Mouse (Mus musculus): ENCODE data around the gene Abca17.

The Abca17 gene

DNA sequence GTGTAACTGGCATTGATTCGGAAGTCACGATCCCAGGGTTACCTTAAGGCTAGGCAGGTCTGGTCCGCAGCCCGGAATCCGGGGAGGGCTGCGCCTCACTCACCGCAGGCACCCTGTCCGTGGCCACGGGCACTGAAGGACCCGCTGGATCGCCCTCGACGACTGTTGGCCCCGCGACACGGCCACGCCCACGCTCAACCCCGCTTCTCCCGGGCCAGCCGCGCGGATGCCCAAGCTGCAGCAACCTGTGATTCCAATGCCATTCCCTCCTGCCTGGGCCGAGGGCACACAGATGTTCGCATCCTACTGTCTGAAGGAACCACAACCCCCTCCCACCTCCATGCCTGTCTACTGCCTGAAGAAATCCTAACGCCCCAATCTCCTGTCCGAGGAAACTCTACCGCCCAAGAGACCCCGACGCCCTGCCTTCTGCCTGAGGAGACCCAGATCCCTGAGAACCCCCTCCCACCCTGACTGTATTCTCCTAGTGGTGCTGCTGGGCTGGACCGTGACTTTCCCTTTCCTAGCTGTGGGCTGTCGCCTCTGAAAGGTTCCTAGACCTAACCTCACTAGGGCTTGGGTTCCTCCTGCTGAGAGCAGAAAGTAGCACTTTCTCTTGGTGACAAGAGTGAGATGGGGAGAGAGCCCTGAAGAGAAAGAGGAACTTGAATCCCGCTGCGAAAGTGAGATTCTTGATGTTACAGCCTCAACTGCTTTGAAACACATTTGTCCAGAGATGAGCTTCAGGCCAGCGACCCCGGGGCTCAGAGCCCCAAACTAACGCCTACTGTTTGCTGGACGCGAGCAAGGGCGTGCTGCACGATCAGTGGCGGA lies at the start of gene Abca17:
Gene Abca17 (minus strand): TSS at position 143 of the 834 bp plus-strand sequence.
- DNase-seq (ENCODE audit: low spot score): peak; percentile 57

DNA sequence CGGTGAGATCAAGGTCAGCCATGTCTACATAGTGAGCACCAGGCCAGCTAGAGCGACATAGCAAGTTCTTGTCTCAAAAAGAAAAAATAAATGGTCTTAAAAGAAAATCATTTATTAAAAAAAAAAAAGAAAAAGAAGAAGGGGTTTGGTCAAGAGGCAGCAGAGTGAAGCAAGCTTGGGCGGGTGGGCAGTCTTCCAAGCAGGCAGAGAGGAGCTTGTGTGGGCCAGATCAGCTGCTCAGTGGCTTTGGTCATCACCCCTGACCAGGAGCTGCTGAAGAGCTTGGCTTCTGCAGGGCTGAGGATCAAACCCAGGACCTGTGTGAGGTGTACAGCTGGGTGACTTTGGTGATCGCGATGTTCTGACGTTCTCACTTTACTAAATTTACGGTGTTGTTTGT lies 43.6 kb upstream of the Abca17 start:
- no peak for DNase-seq (ENCODE audit: low spot score)

DNA sequence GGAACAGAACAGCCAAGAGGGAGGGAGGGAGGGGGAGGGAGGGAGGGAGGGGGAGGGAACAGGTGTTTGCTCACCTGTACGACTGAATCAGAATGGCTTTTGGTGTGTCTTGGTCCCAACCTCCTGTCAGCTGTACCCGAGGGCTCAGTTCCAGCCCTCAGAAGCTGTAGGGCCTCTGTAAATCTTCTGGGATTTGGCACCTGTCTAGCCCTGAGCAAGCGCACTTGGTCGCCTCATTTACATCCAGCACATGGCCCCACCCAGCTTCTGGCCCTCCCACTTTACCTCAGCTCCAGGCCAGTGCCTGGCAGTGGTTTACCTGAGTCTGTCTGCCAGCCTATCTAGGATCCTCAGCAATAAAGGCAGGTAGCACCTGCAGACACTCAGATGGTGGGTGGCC lies 42.7 kb upstream of the Abca17 start:
- DNase-seq (ENCODE audit: low spot score): no peak

DNA sequence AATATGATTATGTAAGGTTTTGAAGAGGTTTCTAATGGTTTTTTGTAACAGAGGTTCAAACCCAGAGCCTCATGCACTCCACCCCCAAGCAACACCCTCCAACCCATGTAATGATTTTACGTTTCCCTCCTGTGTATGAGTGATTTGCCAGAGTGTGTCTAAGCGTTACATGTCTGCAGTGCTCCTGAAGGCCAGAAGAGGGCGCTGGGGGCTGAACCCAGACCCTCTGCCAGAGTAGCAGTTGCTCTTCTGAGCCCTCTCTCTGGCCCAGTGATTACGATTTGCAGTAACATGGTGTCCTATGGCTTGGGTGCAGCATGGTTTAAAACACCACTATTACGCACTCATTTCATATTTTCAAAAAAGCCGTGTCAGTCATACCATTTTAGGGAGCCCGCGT lies 40.3 kb upstream of the Abca17 start:
- DNase-seq (ENCODE audit: low spot score): peak; percentile 58

DNA sequence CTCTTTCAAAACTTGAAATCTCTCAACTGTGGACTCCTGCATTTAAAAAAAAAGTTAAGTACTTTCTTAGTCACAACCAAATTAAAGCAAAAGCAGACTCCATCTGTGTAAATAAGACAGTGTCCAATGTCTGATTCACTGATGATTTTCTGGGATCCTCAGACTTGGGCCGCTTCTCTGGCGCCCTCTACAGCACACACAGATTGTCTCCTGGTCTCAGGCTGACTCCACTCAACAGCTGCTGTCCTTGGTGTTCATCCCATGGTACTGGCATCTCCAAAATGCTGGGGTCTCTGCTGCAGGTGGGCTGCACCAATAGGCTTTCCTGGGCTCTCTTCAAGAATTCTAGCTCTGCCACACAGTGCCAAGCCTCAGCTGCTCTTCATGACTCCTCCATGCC lies 39.0 kb upstream of the Abca17 start:
- peak; percentile 77 for DNase-seq (ENCODE audit: low spot score)

DNA sequence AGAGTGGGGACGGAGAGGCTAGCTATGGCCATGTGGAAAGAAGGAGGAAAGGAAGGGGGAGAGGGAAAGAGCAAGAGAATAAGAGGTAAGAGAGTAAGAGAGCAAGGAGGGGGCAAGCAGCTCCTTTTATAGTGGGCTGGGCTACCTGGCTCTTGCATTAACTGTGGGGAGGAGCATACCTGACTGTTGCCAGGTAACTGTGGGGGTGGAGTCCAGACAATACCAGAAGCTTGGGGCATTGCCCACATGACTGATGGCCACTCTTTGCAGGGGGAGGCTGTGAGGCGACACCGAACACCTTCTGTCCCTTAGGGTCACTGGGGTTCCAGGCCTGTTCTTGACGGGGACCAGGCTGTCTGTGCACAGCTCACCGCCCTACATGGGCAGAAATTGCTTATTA lies 37.8 kb upstream of the Abca17 start:
- DNase-seq (ENCODE audit: low spot score): no peak

DNA sequence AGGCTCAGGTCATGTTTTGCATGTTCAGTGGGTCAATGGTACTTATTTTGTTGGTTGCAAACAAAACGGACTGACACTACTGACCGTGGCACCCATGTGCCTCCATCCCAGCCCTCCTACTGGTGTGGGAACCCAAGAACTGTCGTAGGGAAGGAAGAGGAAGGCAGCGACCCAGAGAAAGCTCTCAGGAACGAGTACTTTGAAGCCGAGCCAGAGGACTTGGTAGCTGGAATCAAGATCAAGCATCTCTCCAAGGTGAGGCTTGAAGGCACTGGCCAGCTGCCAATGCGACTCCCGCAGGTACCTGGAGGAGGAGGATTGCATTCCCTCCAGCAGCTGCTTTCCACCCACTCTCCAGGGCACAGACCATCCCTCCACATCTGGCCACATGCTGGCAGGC lies 32.9 kb upstream of the Abca17 start:
- no peak for DNase-seq (ENCODE audit: low spot score)

DNA sequence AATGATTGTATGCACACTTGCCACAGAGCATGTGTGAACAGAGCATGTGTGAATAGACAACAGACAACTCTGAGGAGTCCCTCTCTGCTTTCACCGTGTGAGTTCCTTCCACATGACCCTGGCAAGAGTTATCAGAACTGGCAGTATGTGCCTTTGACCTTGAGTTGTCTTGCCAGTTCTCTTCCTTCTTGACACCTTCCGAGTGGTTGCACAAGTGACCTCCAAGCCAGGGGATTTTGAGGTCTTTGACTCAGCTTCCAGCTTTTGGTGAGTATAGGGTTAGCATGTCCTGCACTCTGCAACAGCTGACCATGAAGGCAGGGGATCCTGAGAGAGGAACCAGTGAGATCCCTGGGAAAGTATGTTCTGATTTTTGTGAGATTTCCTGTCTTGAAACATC lies 27.6 kb upstream of the Abca17 start:
- no peak for DNase-seq (ENCODE audit: low spot score)

DNA sequence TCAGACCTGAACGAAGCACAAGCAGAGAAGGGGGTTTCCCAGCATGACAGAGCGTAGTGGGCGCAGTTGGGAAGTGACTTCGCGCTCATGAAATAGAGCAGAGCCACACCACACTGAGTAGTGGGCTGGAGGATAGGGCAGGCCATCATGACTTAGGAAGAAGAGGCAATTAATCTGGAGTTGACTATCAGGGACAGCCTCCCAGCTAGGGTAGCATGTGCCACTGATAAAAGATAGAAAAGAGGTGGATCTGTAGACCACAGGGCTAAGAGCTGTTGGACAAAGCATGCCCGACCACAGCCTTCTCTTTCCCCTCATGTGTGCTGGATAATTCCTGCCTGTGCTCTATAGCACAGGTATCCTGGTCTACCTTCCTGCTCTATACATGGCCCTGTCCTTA lies 25.0 kb upstream of the Abca17 start:
- DNase-seq (ENCODE audit: low spot score): no peak

DNA sequence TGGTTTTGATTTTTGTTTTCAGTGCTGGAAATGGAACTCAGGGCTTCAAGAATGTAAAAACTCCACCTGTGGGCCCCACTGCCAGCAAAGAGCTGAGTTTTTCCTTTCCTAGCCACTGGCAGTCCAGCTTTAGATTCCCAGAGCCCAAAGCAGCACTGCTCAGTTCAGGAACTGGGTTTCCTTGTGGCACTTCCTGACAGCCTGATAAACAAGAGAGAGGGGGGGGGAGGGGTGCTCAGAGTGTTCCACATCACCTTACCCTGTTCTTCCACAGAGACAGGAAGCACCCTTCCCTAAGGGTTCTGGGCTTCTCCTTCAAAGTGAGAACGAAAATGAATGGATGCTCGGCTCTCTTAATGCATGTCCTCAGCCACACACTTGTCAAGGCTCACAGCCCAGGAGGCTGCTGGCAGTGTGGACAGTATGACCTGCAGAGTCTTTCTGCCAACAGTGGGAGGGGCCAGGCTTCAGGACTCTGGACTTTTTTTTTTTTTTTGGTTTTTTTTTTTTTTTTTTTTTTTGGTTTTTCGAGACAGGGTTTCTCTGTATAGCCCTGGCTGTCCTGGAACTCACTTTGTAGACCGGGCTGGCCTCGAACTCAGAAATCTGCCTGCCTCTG lies 24.3 kb upstream of the Abca17 start:
- no peak for DNase-seq (ENCODE audit: low spot score)

DNA sequence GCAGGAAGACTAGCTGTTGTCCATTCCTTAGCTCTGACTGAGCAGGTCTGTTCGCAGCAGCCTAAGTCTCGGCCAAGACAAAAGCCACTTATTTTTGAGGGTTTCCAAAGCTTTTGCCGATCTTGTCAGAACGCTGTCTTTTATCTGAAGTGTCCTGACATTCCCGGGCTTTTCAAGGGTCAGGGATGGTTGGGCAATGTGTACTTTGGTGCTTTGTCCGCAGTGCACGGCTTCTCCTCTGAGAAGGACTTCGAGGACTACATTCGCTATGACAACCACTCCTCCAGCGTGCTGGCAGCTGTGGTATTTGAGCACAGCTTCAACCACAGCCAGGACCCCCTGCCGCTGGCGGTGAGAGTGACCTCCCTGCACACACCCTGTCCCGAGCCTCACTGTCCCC lies 15.0 kb upstream of the Abca17 start:
- DNase-seq (ENCODE audit: low spot score): no peak

DNA sequence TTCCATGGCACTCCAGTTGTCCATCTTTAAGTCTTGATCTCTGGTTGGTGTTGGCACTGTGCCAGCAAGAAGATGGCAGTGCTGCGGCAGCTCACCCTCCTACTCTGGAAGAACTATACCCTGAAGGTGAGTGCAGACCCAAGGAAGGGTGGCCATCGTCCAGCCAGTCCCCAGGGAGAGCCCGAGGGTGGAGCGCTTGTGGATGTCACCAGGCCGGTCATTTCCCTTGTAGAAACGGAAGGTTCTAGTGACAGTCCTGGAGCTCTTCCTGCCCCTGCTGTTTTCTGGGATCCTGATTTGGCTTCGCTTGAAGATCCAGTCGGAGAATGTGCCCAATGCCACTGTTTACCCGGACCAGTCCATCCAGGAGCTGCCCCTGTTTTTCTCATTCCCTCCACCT lies 13.6 kb upstream of the Abca17 start:
- no peak for DNase-seq (ENCODE audit: low spot score)

DNA sequence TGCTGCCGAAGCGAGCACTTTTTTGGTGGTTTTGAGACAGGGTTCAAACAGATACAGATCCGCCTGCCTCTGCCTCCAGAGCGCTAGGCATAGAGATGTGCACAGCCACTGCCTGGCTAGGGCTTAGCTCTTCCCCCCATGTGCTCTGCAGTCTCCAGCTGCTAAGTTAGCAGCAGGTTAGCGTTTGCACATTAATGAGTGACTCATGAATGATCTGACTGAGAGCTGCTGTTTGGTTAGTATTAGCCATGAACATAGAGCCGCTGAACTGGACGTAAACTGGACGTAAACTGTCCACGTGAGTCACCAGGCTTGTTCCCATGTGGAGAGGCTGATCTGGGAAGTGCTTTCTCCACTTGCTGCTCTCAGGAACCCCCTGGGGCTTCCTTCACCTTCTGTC lies 11.7 kb upstream of the Abca17 start:
- DNase-seq (ENCODE audit: low spot score): no peak

DNA sequence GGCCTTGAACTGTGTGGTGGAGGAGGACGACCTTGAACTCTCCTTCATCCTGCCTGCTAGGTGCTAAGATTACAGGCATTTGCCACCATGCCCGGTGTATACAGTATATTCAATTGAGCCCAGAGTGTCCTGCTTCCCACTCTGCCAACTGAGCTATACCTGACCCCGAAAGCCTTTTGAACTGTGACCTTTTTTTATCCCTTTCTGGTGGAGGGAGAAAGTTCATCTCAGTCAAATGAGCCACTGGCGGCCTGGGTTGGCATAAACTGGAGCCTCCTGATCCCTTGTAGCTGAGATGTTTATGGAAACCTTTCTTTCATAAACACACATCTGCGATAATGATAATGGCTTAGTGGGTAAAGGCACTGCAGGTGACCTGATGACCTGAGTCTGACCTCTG lies 10.4 kb upstream of the Abca17 start:
- no peak for DNase-seq (ENCODE audit: low spot score)

DNA sequence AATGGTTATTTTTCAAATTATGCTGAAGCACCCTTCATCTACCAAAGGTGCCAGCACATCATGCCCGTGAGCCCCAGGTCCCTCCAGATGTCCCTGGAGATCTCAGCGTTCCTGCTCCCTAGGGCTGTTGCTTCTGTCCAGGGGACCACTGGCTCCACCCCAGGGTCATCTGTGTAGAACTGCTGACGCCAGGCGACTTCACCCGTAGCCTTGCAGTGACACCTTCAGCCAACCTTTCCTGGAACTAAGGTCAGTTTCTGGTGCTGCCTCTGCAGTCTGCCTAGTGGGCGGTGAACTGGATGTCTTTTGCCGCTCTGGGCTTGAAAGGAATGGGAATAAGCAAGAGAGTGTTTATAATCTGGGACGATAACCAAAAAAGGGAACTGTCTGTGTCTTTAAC lies 10.0 kb upstream of the Abca17 start:
- no peak for DNase-seq (ENCODE audit: low spot score)

DNA sequence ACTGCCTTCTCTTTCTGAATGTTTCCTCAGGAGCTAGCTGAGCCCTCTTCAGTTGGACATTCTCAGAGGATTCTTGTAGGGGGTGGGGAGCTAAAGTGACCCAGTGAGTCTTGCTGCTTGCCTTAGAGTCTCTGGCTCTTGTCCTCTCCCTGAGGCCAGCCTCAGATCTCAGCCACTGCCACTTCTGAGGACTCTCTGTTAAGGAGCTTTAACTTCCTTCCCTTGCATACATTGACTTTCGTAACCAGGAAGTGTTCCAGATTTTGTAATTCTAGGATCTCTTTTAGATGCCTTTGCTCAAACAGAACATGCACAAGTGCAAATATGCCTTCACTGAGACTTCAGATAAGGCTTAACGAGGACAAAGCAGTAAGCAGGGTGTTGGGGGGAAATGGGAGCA lies 9.0 kb upstream of the Abca17 start:
- DNase-seq (ENCODE audit: low spot score): no peak

DNA sequence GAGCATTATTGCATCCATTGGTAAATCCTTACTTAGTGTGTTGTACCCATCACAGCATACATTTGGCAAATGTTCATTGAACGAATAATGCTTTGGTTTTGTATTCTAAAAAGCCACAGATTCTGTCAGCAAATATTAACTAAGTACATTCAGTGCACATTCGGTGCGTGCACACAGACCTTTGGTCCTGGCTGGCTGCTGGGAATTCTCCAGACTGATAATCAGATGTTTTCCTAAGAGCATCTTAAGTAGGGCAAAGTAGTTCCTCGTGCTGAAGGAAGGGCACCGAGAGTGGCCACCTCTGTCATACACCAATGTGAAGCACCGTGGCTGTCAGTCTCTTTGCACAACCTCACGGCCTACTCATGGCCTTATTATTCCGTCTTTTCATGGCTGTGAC lies 8.1 kb upstream of the Abca17 start:
- no peak for DNase-seq (ENCODE audit: low spot score)

DNA sequence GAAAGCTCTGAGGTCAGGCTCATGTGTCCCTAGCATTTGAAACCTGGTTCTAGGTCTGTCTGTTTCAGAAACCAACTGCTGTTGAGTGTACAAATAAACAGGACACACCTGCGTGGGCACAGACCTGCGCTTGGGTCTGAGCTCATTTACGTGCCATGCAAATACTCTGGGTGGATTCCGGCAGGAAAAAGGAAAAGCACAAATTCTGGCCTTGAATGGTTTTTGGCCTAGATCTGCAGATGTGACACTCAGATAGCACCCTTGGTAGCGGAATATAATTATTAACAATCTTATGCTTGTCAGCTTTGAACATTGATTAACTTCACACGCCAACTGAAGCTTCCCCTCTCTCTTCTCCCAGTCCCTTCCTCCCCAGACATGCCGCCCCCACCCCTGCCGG lies 4.4 kb upstream of the Abca17 start:
- DNase-seq (ENCODE audit: low spot score): no peak

DNA sequence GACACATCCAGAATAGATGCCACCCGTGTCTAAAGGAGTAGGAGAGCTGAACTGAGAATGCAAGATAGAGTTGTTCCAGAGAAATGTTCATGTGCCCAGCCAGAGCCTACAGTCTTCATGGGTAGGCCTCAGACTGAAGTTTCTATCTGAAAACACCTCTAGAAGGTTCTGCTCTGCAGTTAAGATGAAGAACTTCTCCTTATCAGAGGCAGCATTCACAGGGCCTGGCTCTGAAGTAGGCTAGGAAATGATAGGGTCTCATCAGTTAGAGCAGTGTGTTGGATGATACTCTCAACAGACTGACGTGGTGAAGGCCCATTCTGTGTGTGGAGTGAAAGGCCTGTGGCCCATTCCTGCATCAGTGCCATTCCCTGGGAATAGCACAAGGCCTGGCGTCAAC lies 3.1 kb upstream of the Abca17 start:
- no peak for DNase-seq (ENCODE audit: low spot score)

DNA sequence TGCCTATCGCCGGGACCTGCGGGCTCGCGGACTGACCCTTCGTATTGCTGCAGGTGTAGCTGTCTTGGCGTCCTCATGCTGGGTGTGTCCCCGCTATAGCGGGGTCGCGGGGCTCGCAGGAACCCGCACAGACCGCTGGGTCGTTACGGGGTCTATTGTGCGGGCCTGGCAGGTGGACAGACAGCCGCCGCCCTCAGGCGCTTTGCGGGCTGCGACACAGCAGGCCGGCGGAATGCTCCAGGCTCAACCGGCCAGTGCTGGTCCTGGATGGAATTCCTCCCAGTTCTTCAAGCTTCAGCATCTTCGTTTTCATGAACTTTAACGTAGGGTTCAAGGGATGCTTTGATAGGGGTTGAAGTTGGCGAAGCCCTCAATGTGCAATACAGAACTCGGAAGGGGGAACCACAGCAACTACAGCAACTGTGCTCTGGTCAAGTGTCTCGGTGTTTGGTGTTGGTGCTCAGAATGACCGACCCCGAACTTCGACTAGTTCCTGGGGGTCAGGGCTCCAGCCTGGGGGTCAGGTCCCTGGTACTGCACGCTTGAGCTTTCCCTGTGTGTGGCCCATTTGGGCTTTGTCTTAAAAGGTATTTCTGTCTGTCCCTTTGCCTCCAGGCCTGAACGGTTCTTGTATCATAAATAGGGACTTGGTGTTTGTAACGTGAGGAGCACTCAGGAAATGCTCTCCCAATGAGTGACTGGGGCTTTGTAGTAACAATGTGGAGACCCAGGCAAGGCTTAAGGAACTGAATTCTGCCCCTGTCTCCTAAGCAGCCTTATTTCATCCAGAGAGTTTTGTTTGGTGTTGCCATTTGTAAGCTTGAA lies 1.7 kb upstream of the Abca17 start:
- DNase-seq (ENCODE audit: low spot score): no peak

DNA sequence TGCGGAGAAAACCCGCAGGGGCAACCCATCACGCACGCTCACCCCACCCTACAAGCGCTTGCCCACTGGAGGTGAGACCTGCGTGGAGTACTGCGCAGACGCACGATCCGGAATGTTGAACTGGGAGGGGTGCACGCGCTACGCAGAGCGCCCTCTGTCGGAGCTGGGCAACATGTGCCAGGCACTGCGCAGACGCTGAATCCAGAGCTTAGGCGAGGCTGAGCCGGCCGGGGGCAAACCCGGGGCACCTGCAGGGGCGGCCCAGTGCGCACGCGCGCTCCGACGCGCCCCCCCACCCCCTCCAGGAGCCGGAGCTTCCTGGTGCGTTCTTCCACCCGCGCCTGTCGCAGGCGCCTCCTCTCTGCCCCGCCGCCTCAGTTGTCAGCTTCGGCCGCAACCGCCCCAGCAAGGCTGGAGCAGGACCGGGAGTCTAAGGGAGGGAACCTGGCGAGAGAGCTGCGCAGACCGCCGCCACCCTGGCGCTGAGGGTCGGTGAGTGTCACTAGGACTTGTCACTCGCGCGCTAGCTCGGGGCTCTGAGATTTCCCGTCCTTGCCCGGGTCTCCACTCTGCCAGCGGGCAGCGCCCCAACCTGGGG lies 991 bp upstream of the Abca17 start, which contains the start of gene Abca3:
Gene Abca3 (plus strand): TSS at position 191 of the 598 bp plus-strand sequence.
- DNase-seq (ENCODE audit: low spot score): peak; percentile 93

DNA sequence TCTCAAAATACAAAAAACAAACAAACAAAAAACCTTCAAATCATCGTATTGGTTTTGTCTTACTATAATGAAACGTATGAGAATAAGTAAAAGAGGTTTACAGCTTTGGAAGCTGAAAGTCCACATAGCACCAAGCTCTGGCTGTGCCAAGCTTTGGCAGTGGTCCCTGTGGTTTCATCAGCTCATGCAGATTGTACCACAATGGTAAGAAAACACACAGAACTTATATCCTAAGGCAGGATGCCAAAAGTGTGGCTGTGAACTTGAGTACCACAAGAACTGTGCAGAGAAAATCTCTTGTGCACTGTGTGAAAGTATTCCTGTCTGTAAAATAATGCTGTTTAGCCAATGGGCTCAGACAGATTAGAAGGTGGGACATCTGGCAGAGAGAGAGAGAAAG lies 1.7 kb downstream of the Abca17 start:
- no peak for DNase-seq (ENCODE audit: low spot score)

DNA sequence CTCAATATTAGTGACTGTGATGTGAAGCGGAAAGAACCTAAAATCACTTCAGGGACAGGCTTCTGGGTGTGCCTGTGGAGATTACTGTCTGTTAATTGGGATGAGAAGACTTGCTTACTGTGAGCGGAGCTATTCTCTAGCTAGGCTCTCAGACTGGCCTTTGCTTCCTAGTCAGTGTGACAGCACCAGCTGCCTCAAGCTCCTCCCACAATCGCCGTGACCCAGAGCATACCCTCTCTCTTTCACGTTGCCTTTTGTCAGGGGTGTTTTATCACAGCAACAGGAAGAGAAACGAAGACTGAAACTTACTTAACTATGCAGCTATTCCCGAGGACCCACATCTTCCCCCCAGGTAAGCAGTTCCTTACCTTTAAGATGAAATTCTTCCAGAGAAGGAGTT lies 4.0 kb downstream of the Abca17 start:
- DNase-seq (ENCODE audit: low spot score): no peak

Data from testis, postnatal 10 days (tissue).